Comparison of ENCODE assay signal across 9 mouse cellular contexts in genomic region chr11:95777323-95778297, GRCm38 (mm10). TPM values are rescaled to one million over a fixed set of nuclear protein-coding genes. Genes with fewer than 3 reads are reported as not detected.
A peak's percentile ranks its signal among the peaks of the same experiment; 100 is the strongest.
DNase-seq lines count a peak whose midpoint lies in the region; ATAC-seq and TF ChIP-seq lines count a peak whose summit lies in the region.
"Had no signal": no experiment of that assay in that cellular context is flagged by ENCODE, and none has a peak within 500 bp of the region (broad histone marks: within the 10 kb centered on the region; RNA-seq: fewer than 3 reads in every experiment).

No protein-coding gene starts in this region.

- 0 out of 2 replicates have a peak, but pooled peaks have one; percentile 25 for ATAC-seq in kidney, embryonic 15.5 days (replicated peaks; ENCODE audit: low FRiP score)
- ATAC-seq in midbrain, embryonic 16.5 days: no peak

- H3K27me3 ChIP-seq in kidney, embryonic 15.5 days: no peaks in the 10 kb centered on the region
- H3K27me3 ChIP-seq in midbrain, embryonic 16.5 days (ENCODE audit: control insufficient read depth, insufficient read depth, low read depth, low read length): no peaks in the 10 kb centered on the region
- H3K27me3 ChIP-seq: midbrain, embryonic 12.5 days had no signal

- peaks cover 7% of the 10 kb centered on the region; the same call in 1 of the 2 replicates for H3K36me3 ChIP-seq in kidney, embryonic 15.5 days
- H3K36me3 ChIP-seq in midbrain, embryonic 16.5 days (ENCODE audit: control insufficient read depth, insufficient read depth, low read length): no peaks in the 10 kb centered on the region
- H3K36me3 ChIP-seq: midbrain, embryonic 12.5 days had no signal

- H3K27ac ChIP-seq in kidney, embryonic 15.5 days: no peak overlapping the region
- H3K27ac ChIP-seq in embryonic fibroblast, embryonic 13.5 days (ENCODE audit: insufficient read depth, low read length): peak overlapping the region; percentile 29
- H3K27ac ChIP-seq in midbrain, embryonic 16.5 days (ENCODE audit: low read length): no peak overlapping the region
- H3K27ac ChIP-seq: midbrain, embryonic 12.5 days had no signal

- intact Hi-C loops in heart, postnatal 25 days (cut with DNase I): no loop called here

- H3K9ac ChIP-seq in kidney, embryonic 15.5 days: no peak overlapping the region
- H3K9ac ChIP-seq in midbrain, embryonic 16.5 days (ENCODE audit: low read depth, low read length): no peak overlapping the region
- H3K9ac ChIP-seq: midbrain, embryonic 12.5 days had no signal

- no peak overlapping the region for H3K4me3 ChIP-seq in kidney, embryonic 15.5 days (replicated peaks)
- H3K4me3 ChIP-seq in embryonic fibroblast, embryonic 13.5 days (ENCODE audit: insufficient read depth, low read length): no peak overlapping the region
- H3K4me3 ChIP-seq in midbrain, embryonic 16.5 days (ENCODE audit: low read depth, low read length): no peak overlapping the region
- H3K4me3 ChIP-seq: midbrain, embryonic 12.5 days had no signal

- no peaks in the 10 kb centered on the region for H3K4me1 ChIP-seq in kidney, embryonic 15.5 days
- H3K4me1 ChIP-seq in embryonic fibroblast, embryonic 13.5 days (ENCODE audit: control insufficient read depth, insufficient read depth, low read length): peaks cover 6% of the 10 kb centered on the region; the same call in 1 of the 2 replicates
- H3K4me1 ChIP-seq in midbrain, embryonic 16.5 days (ENCODE audit: control insufficient read depth, insufficient read depth, low read length): no peaks in the 10 kb centered on the region
- H3K4me1 ChIP-seq: midbrain, embryonic 12.5 days had no signal

- no peak for TF ChIP-seq POLR2A in embryonic fibroblast, embryonic 13.5 days (IDR thresholded peaks at IDR 0.05; ENCODE audit: low read depth, low read length)

- no peaks in the 10 kb centered on the region for H3K9me3 ChIP-seq in kidney, embryonic 15.5 days (replicated peaks)
- H3K9me3 ChIP-seq in midbrain, embryonic 16.5 days (replicated peaks; ENCODE audit: control insufficient read depth, low read length, poor library complexity, severe bottlenecking): no peaks in the 10 kb centered on the region
- H3K9me3 ChIP-seq: midbrain, embryonic 12.5 days had no signal

- 66% methylated on average over 17 of the region's 17 CpGs for WGBS in kidney, embryonic 15.5 days
- 86% methylated on average over 17 of the region's 17 CpGs for WGBS in midbrain, embryonic 16.5 days

- no peak overlapping the region for H3K4me2 ChIP-seq in kidney, embryonic 15.5 days
- no peak overlapping the region for H3K4me2 ChIP-seq in midbrain, embryonic 16.5 days (ENCODE audit: low read length)
- H3K4me2 ChIP-seq: midbrain, embryonic 12.5 days had no signal

- no peak for TF ChIP-seq CTCF in embryonic fibroblast, embryonic 13.5 days (IDR thresholded peaks at IDR 0.05; ENCODE audit: borderline replicate concordance, insufficient read depth, low read length)

- no peak for DNase-seq in kidney, postnatal 14 days
- DNase-seq in heart, postnatal 25 days (ENCODE audit: low spot score): peak; percentile 40
- peak; percentile 95 for DNase-seq in lung, postnatal 36 days
- DNase-seq in right cerebral cortex, postnatal 4 days: no peak
- DNase-seq in cerebellum, postnatal 4 days (ENCODE audit: low spot score in 2 of 2): no peak

RNA-seq across cellular contexts. Expression of gene Phospho1, which starts 46.7 kb away (rescaled TPM):
- polyA plus RNA-seq in kidney, embryonic 15.5 days (2015; fragmentation: Nextera tagmentation; extraction: Ambion mirVana): 2.0 TPM in 1 of 2 replicates, not detected in the other
- polyA plus RNA-seq in embryonic fibroblast, embryonic 13.5 days (2011; ENCODE audit: insufficient read length, low read depth, missing spikeins): 5.5 TPM in 2 replicates
- total RNA-seq in heart, postnatal 25 days (2021): 100 to 1,000 TPM; 174 to 181 TPM
- polyA plus RNA-seq in midbrain, embryonic 16.5 days (2015; fragmentation: Nextera tagmentation; extraction: Ambion mirVana): 0.43 and 0.45 TPM in 2 replicates
- polyA plus RNA-seq: midbrain, embryonic 12.5 days had no signal

RNA-seq across cellular contexts. Expression of gene B130006D01Rik, which starts 54.2 kb away (rescaled TPM):
- 1.3 and 1.6 TPM in 2 replicates for polyA plus RNA-seq in kidney, embryonic 15.5 days (2015; fragmentation: Nextera tagmentation; extraction: Ambion mirVana)
- polyA plus RNA-seq in embryonic fibroblast, embryonic 13.5 days (2011; ENCODE audit: insufficient read length, low read depth, missing spikeins): 0.89 and 0.93 TPM in 2 replicates
- total RNA-seq in heart, postnatal 25 days (2021): under 1 TPM; 0.34 to 0.47 TPM
- polyA plus RNA-seq in midbrain, embryonic 16.5 days (2015; fragmentation: Nextera tagmentation; extraction: Ambion mirVana): 1.3 and 1.4 TPM in 2 replicates

RNA-seq across cellular contexts. Expression of gene Gngt2, which starts 59.4 kb away (rescaled TPM):
- 22.8 and 23.7 TPM in 2 replicates for polyA plus RNA-seq in kidney, embryonic 15.5 days (2015; fragmentation: Nextera tagmentation; extraction: Ambion mirVana)
- polyA plus RNA-seq in embryonic fibroblast, embryonic 13.5 days (2011; ENCODE audit: insufficient read length, low read depth, missing spikeins): 2.4 and 5.6 TPM in 2 replicates
- total RNA-seq in heart, postnatal 25 days (2021): 10 to 100 TPM; 20.6 to 21.9 TPM
- 2.6 TPM in 2 replicates for polyA plus RNA-seq in midbrain, embryonic 16.5 days (2015; fragmentation: Nextera tagmentation; extraction: Ambion mirVana)

Comparison
In these comparisons a context has a peak if more than half of its experiments do, and no peak if none do; other contexts are left out.
1. DNase-seq: peak in heart, postnatal 25 days (single experiment) and lung, postnatal 36 days (single experiment); none in kidney, postnatal 14 days (single experiment), right cerebral cortex, postnatal 4 days (single experiment) and cerebellum, postnatal 4 days (0 of 2).